Mouse (Mus musculus): ENCODE measurements around the gene Atp1a4. TPM values are rescaled to one million over a fixed set of nuclear protein-coding genes. Genes with fewer than 3 reads are reported as not detected.

Gene Atp1a4
- total and polyA plus RNA-seq, 2 experiments: 0.02 to 0.09 TPM

- no peak overlapping the region for H3K9ac ChIP-seq (ENCODE audit: low read depth, low read length)
- WGBS: 55% methylated on average over 3 of the region's 3 CpGs
- H3K36me3 ChIP-seq (ENCODE audit: control insufficient read depth, insufficient read depth, low read length): no peaks in the 10 kb centered on the region
- no peaks in the 10 kb centered on the region for H3K79me2 ChIP-seq (ENCODE audit: control insufficient read depth, insufficient read depth, low read length)
- H3K4me3 ChIP-seq (ENCODE audit: insufficient read depth, low read depth, low read length): no peak overlapping the region
- H3K27ac ChIP-seq (replicated peaks; ENCODE audit: insufficient read depth, low read depth, low read length): no peak overlapping the region
- no peak for DNase-seq (ENCODE audit: extremely low read depth, low read depth, low spot score)
- H3K27me3 ChIP-seq (ENCODE audit: control insufficient read depth, insufficient read depth, low read length): no peaks in the 10 kb centered on the region
- TF ChIP-seq POLR2A (IDR thresholded peaks at IDR 0.05; ENCODE audit: extremely low read depth, insufficient read depth, low read length) (no peak), CTCF (IDR thresholded peaks at IDR 0.05; ENCODE audit: low read depth, low read length) (no peak)
- no peaks in the 10 kb centered on the region for H3K4me1 ChIP-seq (ENCODE audit: control insufficient read depth, insufficient read depth, low read length)
These were observed 31.4 kb upstream of the Atp1a4 start for GRCm38 (mm10) chr1:172289617-172289946.

GRCm38 (mm10) chr1:172288900-172289616, 30.8 kb upstream of the Atp1a4 start:
- H3K79me2 ChIP-seq (ENCODE audit: control insufficient read depth, insufficient read depth, low read length): no peaks in the 10 kb centered on the region
- no peak overlapping the region for H3K4me3 ChIP-seq (ENCODE audit: insufficient read depth, low read depth, low read length)
- no peak overlapping the region for H3K27ac ChIP-seq (replicated peaks; ENCODE audit: insufficient read depth, low read depth, low read length)
- no peaks in the 10 kb centered on the region for H3K36me3 ChIP-seq (ENCODE audit: control insufficient read depth, insufficient read depth, low read length)
- 92% methylated on average over 11 of the region's 11 CpGs for WGBS
- DNase-seq (ENCODE audit: extremely low read depth, low read depth, low spot score): no peak
- no peak overlapping the region for H3K9ac ChIP-seq (ENCODE audit: low read depth, low read length)
- H3K4me1 ChIP-seq (ENCODE audit: control insufficient read depth, insufficient read depth, low read length): no peaks in the 10 kb centered on the region
- TF ChIP-seq CTCF (IDR thresholded peaks at IDR 0.05; ENCODE audit: low read depth, low read length) (no peak), POLR2A (IDR thresholded peaks at IDR 0.05; ENCODE audit: extremely low read depth, insufficient read depth, low read length) (no peak)
- H3K27me3 ChIP-seq (ENCODE audit: control insufficient read depth, insufficient read depth, low read length): no peaks in the 10 kb centered on the region

GRCm38 (mm10) chr1:172286740-172287139, 28.5 kb upstream of the Atp1a4 start:
- WGBS: 90% methylated on average over 5 of the region's 5 CpGs
- no peak overlapping the region for H3K4me3 ChIP-seq (ENCODE audit: insufficient read depth, low read depth, low read length)
- TF ChIP-seq CTCF (IDR thresholded peaks at IDR 0.05; ENCODE audit: low read depth, low read length): no peak
- no peak for TF ChIP-seq POLR2A (IDR thresholded peaks at IDR 0.05; ENCODE audit: extremely low read depth, insufficient read depth, low read length)
- no peaks in the 10 kb centered on the region for H3K79me2 ChIP-seq (ENCODE audit: control insufficient read depth, insufficient read depth, low read length)
- no peak overlapping the region for H3K27ac ChIP-seq (replicated peaks; ENCODE audit: insufficient read depth, low read depth, low read length)
- H3K36me3 ChIP-seq (ENCODE audit: control insufficient read depth, insufficient read depth, low read length): no peaks in the 10 kb centered on the region
- H3K27me3 ChIP-seq (ENCODE audit: control insufficient read depth, insufficient read depth, low read length): no peaks in the 10 kb centered on the region
- H3K9ac ChIP-seq (ENCODE audit: low read depth, low read length): no peak overlapping the region
- DNase-seq (ENCODE audit: extremely low read depth, low read depth, low spot score): no peak
- H3K4me1 ChIP-seq (ENCODE audit: control insufficient read depth, insufficient read depth, low read length): no peaks in the 10 kb centered on the region

- 89% methylated on average over 14 of the region's 14 CpGs for WGBS
- no peaks in the 10 kb centered on the region for H3K36me3 ChIP-seq (ENCODE audit: control insufficient read depth, insufficient read depth, low read length)
- TF ChIP-seq POLR2A (IDR thresholded peaks at IDR 0.05; ENCODE audit: extremely low read depth, insufficient read depth, low read length) (no peak), CTCF (IDR thresholded peaks at IDR 0.05; ENCODE audit: low read depth, low read length) (no peak)
- DNase-seq (ENCODE audit: extremely low read depth, low read depth, low spot score): no peak
- no peaks in the 10 kb centered on the region for H3K79me2 ChIP-seq (ENCODE audit: control insufficient read depth, insufficient read depth, low read length)
- no peak overlapping the region for H3K27ac ChIP-seq (replicated peaks; ENCODE audit: insufficient read depth, low read depth, low read length)
- no peak overlapping the region for H3K9ac ChIP-seq (ENCODE audit: low read depth, low read length)
- no peaks in the 10 kb centered on the region for H3K4me1 ChIP-seq (ENCODE audit: control insufficient read depth, insufficient read depth, low read length)
- no peaks in the 10 kb centered on the region for H3K27me3 ChIP-seq (ENCODE audit: control insufficient read depth, insufficient read depth, low read length)
- no peak overlapping the region for H3K4me3 ChIP-seq (ENCODE audit: insufficient read depth, low read depth, low read length)
These were observed 26.0 kb upstream of the Atp1a4 start for GRCm38 (mm10) chr1:172284221-172284620.

GRCm38 (mm10) chr1:172283073-172283472, 24.9 kb upstream of the Atp1a4 start:
- no peak for TF ChIP-seq POLR2A (IDR thresholded peaks at IDR 0.05; ENCODE audit: extremely low read depth, insufficient read depth, low read length)
- TF ChIP-seq CTCF (IDR thresholded peaks at IDR 0.05; ENCODE audit: low read depth, low read length): no peak
- no peaks in the 10 kb centered on the region for H3K36me3 ChIP-seq (ENCODE audit: control insufficient read depth, insufficient read depth, low read length)
- no peak overlapping the region for H3K27ac ChIP-seq (replicated peaks; ENCODE audit: insufficient read depth, low read depth, low read length)
- no peak overlapping the region for H3K9ac ChIP-seq (ENCODE audit: low read depth, low read length)
- no peaks in the 10 kb centered on the region for H3K4me1 ChIP-seq (ENCODE audit: control insufficient read depth, insufficient read depth, low read length)
- no peaks in the 10 kb centered on the region for H3K27me3 ChIP-seq (ENCODE audit: control insufficient read depth, insufficient read depth, low read length)
- no peak for DNase-seq (ENCODE audit: extremely low read depth, low read depth, low spot score)
- no peaks in the 10 kb centered on the region for H3K79me2 ChIP-seq (ENCODE audit: control insufficient read depth, insufficient read depth, low read length)
- H3K4me3 ChIP-seq (ENCODE audit: insufficient read depth, low read depth, low read length): no peak overlapping the region
- WGBS: 96% methylated on average over 6 of the region's 6 CpGs

GRCm38 (mm10) chr1:172281522-172282254, 23.5 kb upstream of the Atp1a4 start:
- DNase-seq (ENCODE audit: extremely low read depth, low read depth, low spot score): no peak

More at GRCm38 (mm10) chr1:172281522-172282254, 23.5 kb upstream of the Atp1a4 start:
- H3K79me2 ChIP-seq (ENCODE audit: control insufficient read depth, insufficient read depth, low read length): no peaks in the 10 kb centered on the region
- H3K4me1 ChIP-seq (ENCODE audit: control insufficient read depth, insufficient read depth, low read length): no peaks in the 10 kb centered on the region
- WGBS: 82% methylated on average over 10 of the region's 10 CpGs
- no peaks in the 10 kb centered on the region for H3K36me3 ChIP-seq (ENCODE audit: control insufficient read depth, insufficient read depth, low read length)
- H3K9ac ChIP-seq (ENCODE audit: low read depth, low read length): no peak overlapping the region
- TF ChIP-seq POLR2A (IDR thresholded peaks at IDR 0.05; ENCODE audit: extremely low read depth, insufficient read depth, low read length): no peak
- TF ChIP-seq CTCF (IDR thresholded peaks at IDR 0.05; ENCODE audit: low read depth, low read length): no peak
- no peak overlapping the region for H3K27ac ChIP-seq (replicated peaks; ENCODE audit: insufficient read depth, low read depth, low read length)
- H3K4me3 ChIP-seq (ENCODE audit: insufficient read depth, low read depth, low read length): no peak overlapping the region
- H3K27me3 ChIP-seq (ENCODE audit: control insufficient read depth, insufficient read depth, low read length): no peaks in the 10 kb centered on the region
